Mouse (Mus musculus) central nervous system, embryonic 18 days (tissue): Measurements from ENCODE around the gene Cldn3. TPM values are rescaled to one million over a fixed set of nuclear protein-coding genes. Genes with fewer than 3 reads are reported as not detected.

Source experiments
- polyA plus RNA-seq: library from polyadenylated mRNA; depleted of rRNA; stranded (reverse); fragments of >200 nt; gene quantifications from 2 replicates; pipeline ENCODE4 v1.2.3, GENCODE M21; 2012; rRNA removed

Gene Cldn3
- polyA plus RNA-seq, result 3.8 and 9.1 TPM in 2 replicates

GRCm38 (mm10) chr5:134985633-134986297 is at the start of gene Cldn3:
Gene Cldn3, plus strand, starts transcription at chr5:134986214.

GRCm38 (mm10) chr5:134946857-134947255 is 39.2 kb upstream of the Cldn3 start, which contains the start of gene Cldn4:
Gene Cldn4, minus strand, starts transcription at chr5:134946934.

GRCm38 (mm10) chr5:135008671-135009589 is 22.9 kb downstream of the Cldn3 start, which contains the start of gene Abhd11:
Gene Abhd11, plus strand, starts transcription at chr5:135009152.

GRCm38 (mm10) chr5:135023344-135024173 is 37.5 kb downstream of the Cldn3 start, which contains the start of gene Stx1a:
Gene Stx1a, plus strand, starts transcription at chr5:135023482.

Other genes starting within 250 kb of the Cldn3 start
- 37.7 and 63.4 TPM in 2 replicates for gene Eln, start 238.9 kb upstream of the Cldn3 start, polyA plus RNA-seq
- gene Tmem270, start 79.5 kb upstream of the Cldn3 start, polyA plus RNA-seq, result not detected in 2 replicates
- gene Cldn13, start 70.7 kb upstream of the Cldn3 start, polyA plus RNA-seq, result not detected in 2 replicates
- gene Mettl27, start 53.8 kb upstream of the Cldn3 start, polyA plus RNA-seq, result 5.6 and 6.1 TPM in 2 replicates
- gene Cldn4, start 39.3 kb upstream of the Cldn3 start, polyA plus RNA-seq, result 0.12 and 11.4 TPM in 2 replicates
- 103 TPM in 2 replicates for gene Abhd11, start 22.9 kb downstream of the Cldn3 start, polyA plus RNA-seq
- gene Stx1a, start 37.3 kb downstream of the Cldn3 start, polyA plus RNA-seq, result 231 and 254 TPM in 2 replicates
- 36.5 and 36.6 TPM in 2 replicates for gene Dnajc30, start 78.0 kb downstream of the Cldn3 start, polyA plus RNA-seq
- gene Bud23, start 78.7 kb downstream of the Cldn3 start, polyA plus RNA-seq, result 77.8 and 92.0 TPM in 2 replicates
- gene Vps37d, start 92.1 kb downstream of the Cldn3 start, polyA plus RNA-seq, result 58.7 and 61.8 TPM in 2 replicates
- 1.1 TPM in 2 replicates for gene Mlxipl, start 103.7 kb downstream of the Cldn3 start, polyA plus RNA-seq
- 9.0 and 9.2 TPM in 2 replicates for gene Tbl2, start 163.4 kb downstream of the Cldn3 start, polyA plus RNA-seq
- gene Bcl7b, start 182.1 kb downstream of the Cldn3 start, polyA plus RNA-seq, result 17.5 and 19.9 TPM in 2 replicates
- 45.0 and 47.3 TPM in 2 replicates for gene Baz1b, start 201.1 kb downstream of the Cldn3 start, polyA plus RNA-seq